Mouse (Mus musculus) cerebellum, adult 2 months (tissue): ENCODE data around the gene Epop. TPM values are rescaled to one million over a fixed set of nuclear protein-coding genes. Genes with fewer than 3 reads are reported as not detected.

Source experiments
- DNase-seq, 2 experiments: peaks; one replicate each; pipeline ENCODE4 v3.0.0; 2021
- H3K27ac ChIP-seq: fragments of 200-500 bp; 2 replicates; pipeline ENCODE4 v1.5.1; 2012; ENCODE audit warnings: low read length, control low read depth, inconsistent platforms; ENCODE audit not compliant: insufficient read depth
- H3K27me3 ChIP-seq: fragments of 200-500 bp; 2 replicates; pipeline ENCODE4 v1.6.1; 2012; ENCODE audit warnings: inconsistent platforms, mild to moderate bottlenecking, low read length, moderate library complexity; ENCODE audit not compliant: control insufficient read depth, insufficient read depth
- H3K4me1 ChIP-seq: fragments of 200-500 bp; 2 replicates; pipeline ENCODE4 v1.6.1; 2011; ENCODE audit warnings: low read length; ENCODE audit not compliant: control insufficient read depth, insufficient read depth
- H3K4me3 ChIP-seq: fragments of 200-500 bp; replicated peaks from 2 replicates; pipeline ENCODE3; 2011; ENCODE audit warnings: mild to moderate bottlenecking, low read depth, low read length, control low read depth; ENCODE audit not compliant: insufficient read depth
- CTCF ChIP-seq: fragments of 200-500 bp; IDR thresholded peaks from 2 replicates; pipeline ENCODE4 v1.5.1; 2011; ENCODE audit warnings: low read depth, mild to moderate bottlenecking, control low read depth, low read length, moderate library complexity, borderline replicate concordance; ENCODE audit not compliant: insufficient read depth
- POLR2A ChIP-seq: fragments of 200-500 bp; IDR thresholded peaks from 2 replicates; pipeline ENCODE4 v1.6.1; 2011; ENCODE audit warnings: low read length, control low read depth, borderline replicate concordance; ENCODE audit not compliant: insufficient read depth
- whole genome bisulfite sequencing: fragments of 180-500 bp; shearing (Covaris S2); methylation state at CpG from one replicate; pipeline ENCODE4 v1.1.7; 2018; 5-methylcytosine and 5-hydroxymethylcytosine counted together
- polyA plus RNA-seq: library from polyadenylated mRNA; depleted of rRNA; stranded (reverse); fragments of >200 nt; gene quantifications from 2 replicates; pipeline ENCODE4 v1.2.3, GENCODE M21; 2012

The Epop gene
- polyA plus RNA-seq, 1 experiment: 5.4 TPM

DNA sequence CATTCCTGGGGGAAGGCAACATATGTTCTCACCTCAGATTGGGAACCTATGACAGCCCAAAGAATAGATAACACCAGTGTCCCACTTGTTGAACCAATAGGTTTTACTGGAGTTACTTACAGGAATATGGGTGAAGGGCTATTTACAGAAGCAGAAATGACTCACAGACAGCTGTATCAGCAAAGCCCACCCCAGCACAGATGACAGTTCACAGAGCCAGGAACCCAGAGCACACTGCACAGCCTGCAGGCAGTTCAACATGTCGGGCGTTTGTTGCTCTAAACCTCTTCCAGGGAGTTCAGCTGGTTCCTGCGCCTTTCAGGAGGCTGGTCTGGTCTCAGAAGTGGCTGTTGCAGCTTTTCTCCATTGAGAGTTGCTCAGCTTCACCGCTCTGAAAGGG, 14.2 kb downstream of the Epop start:
- Histone ChIP-seq H3K4me3 (no peak overlapping the region), H3K27me3 (no peaks in the 10 kb centered on the region), H3K27ac (no peak overlapping the region), H3K4me1 (peaks cover 3% of the 10 kb centered on the region)
- DNase-seq: no peak
- WGBS: 90% methylated on average over 4 of the region's 4 CpGs
- TF ChIP-seq POLR2A: no peak
- no peak for TF ChIP-seq CTCF

DNA sequence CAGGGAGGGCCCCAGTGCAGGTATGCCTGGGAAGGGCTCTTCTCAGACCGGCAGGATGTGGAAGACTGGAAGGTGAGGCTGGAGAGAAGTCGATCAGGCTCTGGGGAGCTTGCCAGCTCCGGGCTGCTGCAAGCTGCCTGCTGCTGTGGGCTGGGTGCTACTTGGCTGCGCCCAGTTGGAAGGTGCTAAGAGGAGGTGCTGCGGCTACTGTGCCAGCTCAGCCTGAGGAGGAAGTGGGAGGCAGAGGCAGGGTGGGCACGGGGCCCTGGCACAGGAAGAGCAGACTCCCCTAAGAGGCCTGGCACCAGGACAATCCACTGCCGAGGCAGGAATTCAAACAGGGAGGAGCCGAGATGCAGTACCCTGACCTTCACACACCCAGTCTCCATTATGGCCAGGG, 18.4 kb downstream of the Epop start:
- Histone ChIP-seq H3K4me3 (no peak overlapping the region), H3K27me3 (no peaks in the 10 kb centered on the region), H3K27ac (no peak overlapping the region), H3K4me1 (peaks cover 3% of the 10 kb centered on the region)
- TF ChIP-seq CTCF: no peak
- no peak for TF ChIP-seq POLR2A
- WGBS: 18% methylated on average over 8 of the region's 8 CpGs
- no peak for DNase-seq

DNA sequence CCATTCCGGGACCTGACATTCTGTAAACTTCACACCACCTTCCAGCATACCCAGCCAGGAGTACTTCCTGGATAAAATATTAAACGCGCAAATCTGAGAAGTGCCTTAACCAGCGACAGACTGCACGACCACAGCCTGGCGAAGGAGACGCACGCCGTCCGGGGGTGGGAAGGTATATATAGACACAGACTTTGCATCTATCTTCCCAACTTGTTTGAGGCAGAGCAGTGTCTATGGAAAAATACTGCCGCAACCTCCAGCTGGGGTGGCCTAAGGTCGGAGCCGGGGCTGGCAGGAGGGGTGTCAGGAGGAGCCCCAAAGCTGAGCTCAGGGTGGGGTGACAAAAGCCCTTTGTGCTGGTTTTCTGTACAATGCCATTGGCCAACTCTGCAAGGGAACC, 19.8 kb downstream of the Epop start:
- Histone ChIP-seq H3K27ac (peak overlapping the region; percentile 65; the same call in 1 of the 2 replicates), H3K4me1 (peaks cover 3% of the 10 kb centered on the region), H3K4me3 (no peak overlapping the region), H3K27me3 (no peaks in the 10 kb centered on the region)
- no peak for DNase-seq
- 88% methylated on average over 13 of the region's 13 CpGs for WGBS
- TF ChIP-seq CTCF: no peak
- TF ChIP-seq POLR2A: no peak

DNA sequence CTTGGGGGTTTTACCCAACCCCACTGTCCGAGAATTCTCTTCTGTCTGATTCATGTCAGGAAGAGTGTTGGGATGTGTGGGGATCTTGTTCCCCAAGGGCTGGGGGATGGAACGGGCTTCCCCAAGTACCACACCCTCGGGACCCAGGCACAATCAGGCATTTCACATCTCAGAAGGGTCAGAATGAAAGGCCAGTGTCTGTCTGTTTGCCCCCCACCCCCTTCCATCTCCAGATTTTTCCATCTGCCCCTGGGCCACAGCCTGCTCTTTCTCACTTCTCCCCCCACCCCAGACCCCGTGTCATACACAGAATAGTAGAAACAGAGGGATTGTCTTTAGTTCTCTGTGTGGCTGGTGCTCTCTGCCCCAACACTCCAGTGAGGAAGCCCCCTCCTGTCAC, 20.6 kb downstream of the Epop start:
- DNase-seq: no peak
- peak overlapping the region; percentile 65; the same call in 1 of the 2 replicates for H3K27ac ChIP-seq
- no peak for TF ChIP-seq CTCF
- no peak for TF ChIP-seq POLR2A

GRCm38 (mm10) chr11:97607056-97607725, 22.3 kb downstream of the Epop start:
- Histone ChIP-seq H3K4me3 (no peak overlapping the region), H3K4me1 (peaks cover 3% of the 10 kb centered on the region), H3K27me3 (no peaks in the 10 kb centered on the region), H3K27ac (no peak overlapping the region)
- WGBS: 98% methylated on average over 8 of the region's 8 CpGs
- TF ChIP-seq POLR2A (no peak), CTCF (no peak)
- DNase-seq: no peak

More for the DNA sequence above, 20.6 kb downstream of the Epop start:
- Histone ChIP-seq H3K4me3 (no peak overlapping the region), H3K27me3 (no peaks in the 10 kb centered on the region), H3K4me1 (peaks cover 3% of the 10 kb centered on the region)
- 79% methylated on average over 4 of the region's 4 CpGs for WGBS

- no peak overlapping the region for H3K4me3 ChIP-seq
- no peaks in the 10 kb centered on the region for H3K4me1 ChIP-seq
- WGBS: 48% methylated on average over 10 of the region's 10 CpGs
- no peaks in the 10 kb centered on the region for H3K27me3 ChIP-seq
- no peak for DNase-seq
- no peak for TF ChIP-seq POLR2A
- no peak for TF ChIP-seq CTCF
- no peak overlapping the region for H3K27ac ChIP-seq
Observed at GRCm38 (mm10) chr11:97603891-97604290, 25.6 kb downstream of the Epop start.

GRCm38 (mm10) chr11:97602223-97602622, 27.3 kb downstream of the Epop start:
- Histone ChIP-seq H3K27ac (no peak overlapping the region), H3K4me3 (no peak overlapping the region), H3K27me3 (no peaks in the 10 kb centered on the region), H3K4me1 (no peaks in the 10 kb centered on the region)
- no peak for DNase-seq
- 42% methylated on average over 6 of the region's 6 CpGs for WGBS
- no peak for TF ChIP-seq POLR2A
- no peak for TF ChIP-seq CTCF

- no peak for DNase-seq
- no peaks in the 10 kb centered on the region for H3K4me1 ChIP-seq
- no peak overlapping the region for H3K4me3 ChIP-seq
- TF ChIP-seq CTCF (no peak), POLR2A (no peak)
- no peaks in the 10 kb centered on the region for H3K27me3 ChIP-seq
- no peak overlapping the region for H3K27ac ChIP-seq
- 91% methylated on average over 8 of the region's 8 CpGs for WGBS
Observed at GRCm38 (mm10) chr11:97599104-97599503, 30.4 kb downstream of the Epop start.
